Mouse (Mus musculus): ENCODE results near the gene Cldn10.

The Cldn10 gene

DNA sequence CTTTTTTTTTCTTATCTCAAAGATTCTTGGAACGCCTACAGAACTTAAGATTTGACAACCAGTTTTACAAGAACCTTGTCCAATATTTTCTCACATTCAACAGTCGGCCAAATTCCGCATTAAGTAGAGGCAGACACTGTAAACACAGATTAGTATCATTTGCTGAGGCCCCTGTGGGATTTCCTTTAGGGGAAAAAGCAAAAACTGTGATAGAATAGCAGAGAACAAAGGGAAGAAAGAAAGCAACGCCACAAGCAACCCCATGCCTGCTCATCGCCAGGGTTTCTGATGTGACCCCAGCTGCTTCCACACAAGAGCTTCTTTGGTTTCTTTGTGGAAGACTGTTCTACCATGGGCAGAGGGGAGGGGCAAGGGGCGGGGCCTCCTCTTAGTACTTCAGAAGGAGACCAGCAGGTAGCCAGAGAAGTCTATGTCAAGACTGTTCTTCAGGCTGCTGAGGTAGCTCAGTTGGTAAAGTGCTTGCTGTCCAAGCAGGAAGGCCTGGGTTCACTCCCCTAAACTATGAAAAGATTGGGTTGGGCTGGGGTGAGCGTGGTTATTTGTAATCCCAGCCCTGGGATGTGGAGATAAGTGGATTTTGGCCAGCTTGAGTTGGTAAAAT, 39.7 kb downstream of the Cldn10 start:
- no peak for DNase-seq (ENCODE audit: low spot score in 2 of 2)

DNA sequence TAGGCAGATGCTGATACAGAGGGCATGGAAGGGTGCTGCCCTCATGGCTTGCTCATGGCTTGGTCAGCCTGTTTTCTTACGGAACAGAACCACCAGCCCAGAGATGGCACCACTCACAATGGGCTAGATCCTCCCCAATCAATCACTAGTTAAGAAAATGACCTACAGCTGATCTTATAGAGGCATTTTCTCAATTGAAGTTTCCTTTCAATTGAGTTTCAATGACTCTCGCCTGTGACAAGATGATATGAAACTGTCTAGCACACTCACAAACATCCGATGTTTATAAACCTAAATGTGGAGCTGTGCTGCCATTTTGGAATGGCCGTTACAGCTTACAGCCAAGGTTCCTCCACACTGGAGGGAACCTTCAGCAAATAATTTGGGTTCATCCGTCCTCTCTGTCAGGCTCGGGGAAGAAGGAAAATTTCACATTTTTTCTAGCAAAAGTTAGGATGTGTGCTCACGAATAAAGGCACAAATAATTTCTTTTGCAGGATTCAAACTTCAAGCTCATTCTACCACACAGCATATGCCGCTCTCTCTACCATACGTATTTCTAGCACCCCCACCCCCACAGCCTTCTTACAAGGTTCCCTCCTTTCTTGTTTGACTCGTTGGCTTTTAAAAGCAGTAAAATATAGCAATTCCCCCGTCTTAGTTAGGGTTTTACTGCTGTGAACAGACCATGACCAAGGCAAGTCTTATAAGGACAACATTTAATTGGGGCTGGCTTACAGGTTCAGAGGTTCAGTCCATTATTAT, 41.8 kb downstream of the Cldn10 start:
- DNase-seq (ENCODE audit: low spot score in 2 of 2) = peak; percentile 47 to 51

DNA sequence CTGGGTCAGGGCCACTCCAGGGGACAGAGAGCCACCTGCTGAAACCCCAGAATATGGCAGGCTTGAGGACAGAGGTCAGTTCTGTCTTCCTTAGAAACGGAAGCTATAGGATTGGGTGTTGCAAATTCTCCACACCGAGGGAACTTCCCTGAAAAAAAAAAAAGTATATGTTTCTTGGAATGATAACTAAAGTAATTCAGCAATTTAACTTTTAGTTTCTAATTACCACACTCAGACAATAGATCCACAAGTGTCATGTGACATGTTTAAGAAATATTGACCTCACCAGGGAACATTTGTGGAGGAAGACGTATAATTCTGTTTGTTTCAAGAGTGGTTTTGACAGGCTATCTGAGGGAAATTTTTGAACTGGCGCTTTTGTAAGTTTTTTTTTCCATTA, 43.9 kb downstream of the Cldn10 start:
- no peak for DNase-seq (ENCODE audit: low spot score in 2 of 2)

DNA sequence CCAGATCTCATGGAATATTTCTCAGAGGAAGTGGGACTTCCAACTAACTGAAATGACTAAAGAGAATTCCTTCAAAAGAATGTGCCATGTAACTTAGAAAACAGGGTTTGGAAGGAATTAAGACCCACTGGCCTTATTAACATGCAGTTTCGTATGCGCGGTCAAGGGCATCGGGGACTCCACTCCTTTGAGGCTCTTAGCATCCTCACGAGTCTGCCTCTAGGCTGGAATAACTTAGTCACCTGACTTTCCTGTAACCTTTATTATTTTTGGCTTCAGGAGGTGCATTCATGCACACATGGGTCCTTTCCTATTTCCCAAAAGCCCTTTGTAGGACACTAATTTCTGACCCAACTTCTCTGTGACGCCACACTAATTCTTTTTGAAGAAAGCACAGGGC, 45.5 kb downstream of the Cldn10 start:
- no peak for DNase-seq (ENCODE audit: low spot score in 2 of 2)

DNA sequence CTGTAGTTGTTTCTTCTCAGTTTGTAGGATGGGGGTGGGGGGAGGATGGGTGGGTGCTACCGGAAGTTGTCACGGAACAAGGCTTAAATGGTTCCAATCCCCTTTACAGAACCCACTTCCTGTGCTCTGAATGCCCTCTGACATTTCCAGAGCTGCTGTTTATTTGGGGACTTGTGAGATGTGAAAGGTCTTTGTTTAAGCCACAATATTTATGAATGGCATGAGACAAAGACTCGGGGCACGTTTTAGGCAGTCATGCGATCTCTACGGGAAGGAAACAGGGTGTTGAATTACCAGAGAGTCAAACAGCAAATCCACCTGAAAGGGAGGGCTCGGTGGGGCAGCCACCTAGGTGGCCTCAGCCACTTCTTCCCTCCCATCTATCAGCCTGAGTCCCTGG, 46.6 kb downstream of the Cldn10 start:
- no peak for DNase-seq (ENCODE audit: low spot score in 2 of 2)

DNA sequence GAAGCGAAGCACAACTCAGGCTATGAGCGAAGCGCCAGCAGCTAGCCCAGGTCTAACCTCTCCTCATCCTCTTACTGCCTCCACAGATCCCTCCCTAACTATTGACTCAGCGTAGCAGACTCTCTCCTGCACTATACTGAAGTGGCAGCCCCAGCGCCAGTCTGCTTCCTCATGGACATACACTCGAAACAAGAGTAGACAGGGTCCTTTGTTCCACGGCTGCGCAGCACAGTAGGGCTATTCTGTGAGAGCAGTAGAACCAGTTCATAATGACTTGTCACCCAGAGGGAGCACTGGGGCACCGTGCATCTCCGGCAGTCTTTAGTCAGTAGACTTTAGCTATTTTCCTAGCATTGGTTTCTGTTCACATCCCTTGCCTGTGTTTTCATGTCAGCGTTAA, 48.4 kb downstream of the Cldn10 start:
- no peak for DNase-seq (ENCODE audit: low spot score in 2 of 2)

DNA sequence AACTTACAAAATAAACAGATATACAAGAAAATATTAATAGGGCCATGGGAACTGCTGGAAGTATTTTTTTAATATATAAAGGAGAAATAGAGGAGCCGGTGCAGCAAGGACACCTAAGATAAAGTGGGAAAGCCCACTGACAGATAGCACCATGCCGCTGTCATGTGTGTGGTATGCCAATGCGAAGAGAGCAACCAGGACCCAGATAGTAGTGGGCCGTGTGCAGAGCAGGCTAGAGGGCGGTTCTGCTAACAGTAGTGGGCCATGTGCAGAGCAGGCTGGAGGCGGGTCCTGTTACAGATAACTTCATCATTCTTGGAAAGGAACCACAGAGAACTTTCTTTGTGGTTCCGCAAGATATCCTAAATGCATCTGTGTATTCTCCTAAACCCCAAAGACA, 49.0 kb downstream of the Cldn10 start:
- no peak for DNase-seq (ENCODE audit: low spot score in 2 of 2)

DNA sequence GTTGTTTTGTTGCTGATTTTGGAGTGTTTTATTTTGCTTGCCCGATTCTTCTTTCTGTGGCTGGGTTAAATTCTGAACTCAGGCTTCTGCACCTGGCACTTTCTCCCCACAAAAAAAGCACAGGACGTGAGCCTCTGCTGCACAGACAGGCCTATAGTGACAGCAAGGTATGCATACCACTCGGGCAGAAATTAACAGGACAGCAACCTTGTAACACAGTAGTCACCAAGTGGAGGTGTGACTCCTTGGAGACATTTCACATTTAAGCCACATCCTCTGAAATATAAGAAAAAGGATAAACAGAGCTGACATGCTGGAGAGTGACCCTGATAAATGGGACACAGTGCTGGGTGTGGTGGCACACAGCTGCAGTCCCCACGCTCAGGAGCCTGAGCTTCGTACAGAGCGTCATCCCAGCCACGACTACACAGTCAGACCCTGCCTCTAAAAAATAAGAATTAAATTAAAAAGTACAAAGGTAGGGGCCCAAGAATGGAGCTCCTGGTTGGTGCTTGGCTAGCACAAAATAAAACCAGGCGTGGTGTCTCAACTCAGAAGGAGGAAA, 50.9 kb downstream of the Cldn10 start:
- no peak for DNase-seq (ENCODE audit: low spot score in 2 of 2)

DNA sequence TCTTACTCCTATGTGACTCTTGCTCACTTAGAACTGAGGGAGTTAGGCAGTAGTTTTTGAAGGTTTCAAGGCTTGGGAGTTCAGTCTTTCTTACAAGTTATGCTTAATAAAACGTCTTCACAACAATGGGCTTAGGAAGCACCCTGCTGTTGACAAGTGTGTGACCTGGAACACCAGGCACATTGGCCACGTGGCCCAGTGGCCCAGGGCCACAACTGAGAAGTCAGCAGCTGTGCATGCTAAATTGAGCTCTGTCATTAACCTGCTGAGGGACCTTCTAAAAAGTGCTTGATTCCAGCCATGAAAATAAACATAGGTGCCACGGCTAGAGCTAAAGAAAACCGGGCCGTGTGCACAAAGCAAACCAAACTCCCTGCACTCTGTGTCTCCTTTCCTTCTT, 51.7 kb downstream of the Cldn10 start:
- no peak for DNase-seq (ENCODE audit: low spot score in 2 of 2)

DNA sequence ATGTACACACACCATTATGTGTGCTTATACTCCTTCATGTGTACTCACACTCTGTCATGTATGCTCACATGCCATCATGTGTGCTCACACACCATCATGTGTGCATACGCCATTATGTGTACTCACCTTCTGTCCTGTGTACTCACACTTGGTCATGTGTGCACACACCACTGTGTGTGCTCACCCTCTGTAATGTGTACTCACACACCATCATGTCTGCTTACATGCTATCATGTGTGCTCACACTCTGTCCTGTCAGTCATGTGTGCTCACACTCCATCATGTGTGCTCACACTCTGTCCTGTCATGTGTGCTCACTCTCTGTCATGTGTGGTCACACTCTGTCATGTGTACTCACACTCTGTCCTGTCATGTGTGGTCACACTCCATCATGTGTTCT, 52.3 kb downstream of the Cldn10 start:
- DNase-seq (ENCODE audit: low spot score in 2 of 2) = no peak

DNA sequence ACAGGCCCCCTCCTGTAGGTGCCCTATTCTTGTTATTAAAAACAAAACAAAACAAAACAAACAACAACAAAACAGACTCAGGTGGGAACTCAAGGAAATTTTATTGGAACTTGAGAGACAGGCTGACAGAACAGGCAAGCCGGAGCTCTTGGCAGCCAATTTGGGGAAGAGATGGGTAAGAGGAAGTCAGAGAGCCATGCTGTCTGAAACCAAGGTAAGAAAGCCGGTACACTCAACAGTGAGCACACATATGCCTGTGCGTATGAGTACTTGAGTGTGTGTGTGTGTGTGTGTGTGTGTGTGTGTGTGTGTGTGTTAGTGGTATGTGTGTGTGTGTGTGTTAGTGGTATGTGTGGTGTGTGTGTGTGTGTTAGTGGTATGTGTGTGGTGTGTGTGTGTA, 54.6 kb downstream of the Cldn10 start:
- DNase-seq (ENCODE audit: low spot score in 2 of 2) = no peak

DNA sequence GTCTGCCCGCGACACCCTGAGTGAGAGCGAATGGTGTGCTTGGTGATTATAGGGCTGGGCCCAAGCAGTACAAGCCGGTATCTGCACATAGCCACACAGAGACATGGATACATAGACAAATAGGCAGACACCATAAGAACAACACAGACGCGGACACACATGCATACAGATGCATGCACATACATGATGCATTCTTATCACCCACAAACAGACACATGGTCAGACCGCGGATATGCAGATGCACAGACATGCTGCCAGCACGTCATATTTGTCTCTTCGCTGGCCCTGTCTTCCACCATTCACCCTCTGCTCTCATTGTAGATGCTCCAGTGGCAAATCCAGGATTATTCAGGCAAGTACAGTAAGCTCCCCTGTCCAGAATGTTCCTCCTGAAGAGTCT, 59.1 kb downstream of the Cldn10 start:
- no peak for DNase-seq (ENCODE audit: low spot score in 2 of 2)

DNA sequence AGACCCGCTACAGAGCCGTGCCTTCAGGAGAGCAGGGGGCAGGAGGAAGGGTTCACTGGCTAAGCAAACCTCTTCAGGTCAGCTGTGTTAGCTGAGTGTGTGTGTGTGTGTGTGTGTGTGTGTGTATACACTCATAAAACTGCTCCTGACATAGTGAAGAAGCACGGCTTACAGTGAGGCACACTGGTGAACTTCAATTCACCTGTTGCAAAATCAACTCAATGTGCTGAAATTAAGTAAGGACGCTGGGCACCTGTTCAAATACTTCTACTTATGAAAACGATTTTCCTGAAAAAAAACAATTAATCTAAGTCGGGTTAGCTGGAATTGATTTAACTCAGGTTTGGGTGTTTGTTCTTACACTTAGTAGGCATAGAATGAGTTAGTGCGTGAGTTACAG, 60.5 kb downstream of the Cldn10 start:
- DNase-seq (ENCODE audit: low spot score in 2 of 2) = no peak

DNA sequence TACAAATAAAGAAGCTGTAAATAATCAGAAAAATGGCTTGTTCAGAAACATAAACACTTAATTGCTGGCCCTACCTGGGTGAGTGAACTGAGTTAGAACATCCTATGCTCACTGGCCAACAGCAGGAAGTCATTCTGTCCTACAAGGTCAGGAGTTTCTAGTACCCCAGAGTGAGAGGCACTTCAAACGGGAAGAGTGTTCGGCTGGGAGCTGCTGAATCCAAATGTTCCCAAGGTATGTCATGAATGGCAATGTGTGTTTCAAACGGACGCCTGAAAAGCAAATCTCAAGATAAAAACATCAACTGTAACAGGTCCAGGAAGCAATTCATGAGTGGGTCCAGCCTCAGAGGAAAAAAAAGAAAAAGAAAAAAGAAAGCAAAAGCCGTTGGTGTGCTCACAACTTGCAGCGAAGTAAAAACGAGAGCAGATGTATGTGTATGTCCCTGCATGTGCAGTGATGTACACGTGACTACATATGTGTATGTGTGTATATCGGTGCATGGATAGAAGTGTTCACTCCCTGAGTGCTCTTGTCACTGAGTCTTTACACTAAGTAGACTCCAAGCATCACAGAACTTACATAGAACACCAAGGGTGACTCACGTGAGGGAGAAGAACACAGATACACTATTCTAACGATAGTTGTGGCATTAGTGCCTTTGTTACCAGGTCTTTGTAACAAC, 62.4 kb downstream of the Cldn10 start:
- DNase-seq (ENCODE audit: low spot score in 2 of 2) = no peak

DNA sequence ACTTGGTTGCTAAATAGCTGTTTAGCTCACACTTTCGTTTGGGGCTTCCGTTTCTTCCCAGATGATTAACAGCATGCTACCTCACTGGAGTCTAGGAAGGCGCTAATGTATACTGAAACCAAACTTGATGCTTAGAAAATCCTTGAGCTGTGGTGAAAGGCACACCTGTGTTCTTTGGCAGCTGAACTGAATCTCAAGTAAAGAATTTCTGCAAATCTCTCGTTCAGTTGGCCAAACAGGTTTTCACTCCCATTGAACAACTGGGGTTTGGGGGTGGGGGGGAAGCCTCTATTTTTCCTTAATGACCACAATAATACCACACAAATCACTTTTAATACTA, 63.0 kb downstream of the Cldn10 start:
- DNase-seq (ENCODE audit: low spot score in 2 of 2) = no peak

DNA sequence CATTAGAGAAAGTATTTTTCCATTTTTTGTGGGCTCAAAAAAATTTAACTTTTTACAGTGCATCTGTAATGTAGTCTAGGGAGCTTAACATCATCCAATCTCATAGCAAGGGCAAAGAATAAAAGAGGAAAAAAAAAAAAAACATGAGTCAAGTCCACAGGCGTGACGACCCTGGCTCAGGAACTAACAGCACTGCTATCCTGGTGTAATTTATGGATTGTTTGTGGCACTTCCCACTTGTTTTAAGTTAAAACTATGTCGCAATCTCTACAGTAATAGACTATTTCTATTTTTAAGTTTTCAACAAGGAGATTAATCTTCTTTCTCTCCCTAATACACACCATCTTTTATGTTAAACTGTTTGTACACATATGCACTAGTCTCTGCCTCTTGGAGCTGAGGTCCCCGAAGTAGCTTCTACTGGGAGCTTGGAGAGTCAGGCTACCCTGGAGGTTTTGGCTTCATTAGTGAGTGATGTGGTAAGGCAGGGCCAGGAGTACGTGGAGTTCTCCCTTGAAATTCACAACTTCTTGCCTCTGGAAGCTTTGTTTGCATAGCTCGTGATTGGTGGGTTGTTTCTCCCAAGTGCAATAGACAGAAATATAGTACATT, 63.9 kb downstream of the Cldn10 start:
- no peak for DNase-seq (ENCODE audit: low spot score in 2 of 2)

DNA sequence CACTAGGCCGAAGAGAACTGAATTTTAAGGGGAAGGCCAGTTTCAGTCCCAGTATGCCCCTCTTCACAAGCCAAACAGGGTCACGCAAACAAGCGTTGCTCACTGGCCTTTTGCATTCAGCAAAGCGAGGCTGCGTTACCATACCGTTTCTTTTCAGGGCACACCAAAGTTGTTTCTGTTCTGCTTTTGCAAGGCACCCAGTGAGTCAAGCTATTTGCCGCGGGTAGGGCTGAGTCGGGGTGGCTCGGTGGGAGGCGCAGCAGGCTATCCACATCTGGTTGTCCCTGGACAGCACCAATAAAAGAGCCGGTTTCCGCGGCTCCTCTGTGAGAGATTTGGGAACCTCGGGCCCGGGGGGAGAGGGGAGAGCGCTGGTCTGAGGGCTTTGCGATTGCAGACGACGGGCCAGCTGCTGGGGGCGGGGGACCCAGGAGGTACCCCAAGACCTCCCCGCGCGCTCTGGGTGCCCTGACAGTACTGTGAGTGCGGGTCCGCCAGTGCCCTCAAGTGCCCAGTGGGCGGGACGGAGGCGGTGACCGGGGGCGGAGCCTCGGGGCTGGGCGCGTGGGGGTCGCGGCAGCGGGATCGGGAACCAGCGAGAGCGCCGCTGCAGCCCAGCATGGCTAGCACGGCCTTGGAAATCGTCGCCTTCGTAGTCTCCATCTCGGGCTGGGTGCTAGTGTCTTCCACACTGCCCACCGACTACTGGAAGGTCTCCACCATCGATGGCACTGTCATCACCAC, 66.8 kb downstream of the Cldn10 start:
- peak; percentile 30 to 33 for DNase-seq (ENCODE audit: low spot score in 2 of 2)

DNA sequence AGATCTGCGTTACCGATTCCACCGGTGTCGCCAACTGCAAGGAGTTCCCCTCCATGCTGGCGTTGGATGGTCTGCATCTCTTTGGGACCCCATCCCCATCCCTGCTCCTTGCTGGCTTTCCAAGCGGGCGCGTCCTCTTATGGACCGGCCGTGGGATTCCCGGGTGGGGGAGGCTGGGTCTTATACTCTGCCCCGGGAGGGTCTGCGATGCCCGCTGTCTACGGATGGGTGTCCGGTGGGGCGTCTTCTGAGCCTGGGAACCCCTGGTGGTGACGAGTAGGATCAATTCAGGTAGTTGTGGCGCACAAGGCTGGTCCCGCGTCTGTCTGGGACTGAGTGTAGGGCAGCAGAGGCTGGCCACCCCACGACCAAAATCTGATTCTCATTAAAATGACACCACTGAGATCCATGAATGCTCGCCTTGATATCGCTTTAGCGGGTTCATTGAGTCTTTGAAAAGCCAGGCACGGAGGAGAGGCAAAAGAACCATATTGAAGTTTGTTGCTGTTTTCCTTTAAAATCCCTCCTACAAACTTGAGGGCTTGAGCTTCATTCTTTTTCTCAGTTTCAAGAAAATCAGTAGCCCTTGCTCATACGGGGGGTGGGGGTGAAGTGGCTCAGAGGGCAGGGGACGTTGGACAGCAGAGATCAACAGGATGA, 67.6 kb downstream of the Cldn10 start:
- DNase-seq (ENCODE audit: low spot score in 2 of 2) = no peak

DNA sequence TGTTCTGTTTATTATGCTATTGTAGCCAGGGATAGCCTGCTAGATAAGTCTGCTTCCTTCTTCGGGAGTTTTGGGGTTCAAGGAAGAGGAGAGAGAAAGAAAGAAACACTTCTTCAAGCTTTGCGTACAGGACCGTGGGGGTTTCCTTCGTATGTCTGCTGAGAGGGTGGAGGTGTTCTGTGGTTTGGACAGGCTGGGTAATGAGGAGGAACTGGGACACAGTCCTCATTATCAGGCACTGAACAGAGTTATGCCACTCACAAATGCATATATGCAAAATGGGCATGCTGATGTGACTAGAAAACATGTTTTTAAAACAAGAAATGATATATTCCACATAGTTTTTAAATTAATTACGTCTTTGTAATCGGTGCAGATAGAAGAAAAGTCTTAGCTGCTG, 68.9 kb downstream of the Cldn10 start:
- no peak for DNase-seq (ENCODE audit: low spot score in 2 of 2)

DNA sequence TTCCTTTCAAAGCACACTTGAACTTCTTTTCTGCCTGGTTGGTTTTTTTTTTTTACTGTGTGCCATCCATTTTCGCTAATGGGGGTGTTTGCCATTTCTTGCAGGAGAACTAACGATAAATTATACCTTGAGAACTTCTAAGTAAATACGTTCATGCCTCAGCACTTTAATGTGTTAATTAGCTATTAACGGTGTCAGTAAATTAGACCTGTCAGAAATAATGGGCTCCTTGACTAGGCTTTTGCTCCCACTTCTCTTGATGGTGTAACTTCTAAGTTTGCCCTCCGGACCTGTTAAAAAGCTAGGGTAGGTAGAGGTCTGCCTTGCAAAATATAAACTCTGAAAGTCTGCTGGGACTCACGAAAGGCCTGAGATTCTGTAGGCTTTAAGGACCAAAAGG, 70.6 kb downstream of the Cldn10 start:
- no peak for DNase-seq (ENCODE audit: low spot score in 2 of 2)

DNA sequence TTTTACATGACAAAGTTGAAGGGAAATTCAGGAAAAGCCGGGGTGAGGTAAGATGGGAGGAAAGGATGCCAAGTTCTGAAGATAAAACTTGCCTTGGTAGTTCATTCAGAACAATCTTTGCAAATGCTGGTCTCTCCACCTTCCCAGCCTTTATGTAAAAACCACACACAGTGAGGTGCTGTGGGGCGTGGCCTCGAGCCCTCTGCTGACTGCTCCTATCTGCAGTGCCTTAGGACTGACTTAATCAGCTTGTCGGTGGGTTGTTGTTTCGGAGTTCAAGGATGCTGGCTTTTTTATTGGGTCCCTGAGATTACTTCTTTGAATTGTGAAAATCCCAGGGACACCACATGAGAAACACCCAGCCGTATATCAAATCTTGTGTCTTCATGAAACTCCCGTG, 74.5 kb downstream of the Cldn10 start:
- DNase-seq (ENCODE audit: low spot score in 2 of 2) = no peak

Data from right cerebral cortex, adult 2 months (tissue).